Mouse (Mus musculus): ENCODE data around the gene Babam1.

Gene Babam1

DNA sequence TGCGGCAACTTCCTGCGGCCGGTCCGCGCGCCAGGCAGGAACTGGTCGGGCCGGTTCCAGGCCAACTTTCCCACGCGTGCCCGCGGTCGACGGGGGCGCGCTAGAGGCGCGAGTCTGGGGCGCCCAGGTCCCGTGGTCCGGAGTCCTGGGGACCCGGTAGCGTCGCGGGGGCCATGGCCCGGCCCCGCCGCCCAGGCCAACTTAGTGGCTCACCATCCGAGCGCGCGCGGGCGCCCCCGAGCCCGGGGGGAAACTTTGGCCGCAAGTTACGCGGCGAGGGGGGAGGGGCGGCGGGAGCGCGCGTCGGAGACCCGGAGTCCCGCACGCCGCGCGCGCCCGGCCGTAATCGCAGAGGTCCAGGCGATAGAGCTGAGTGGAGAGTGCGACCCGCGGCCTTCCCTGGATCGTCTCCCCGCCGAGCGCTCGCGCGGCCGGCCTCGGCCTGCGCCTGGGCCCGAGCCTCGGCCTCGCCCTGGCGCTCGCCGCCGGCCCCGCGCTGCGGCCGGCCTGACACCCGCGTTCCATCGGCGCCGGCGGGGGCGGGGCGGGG lies 15.2 kb upstream of the Babam1 start, which contains the start of gene Nr2f6:
Gene Nr2f6 (minus strand): TSS at position 540 of the 550 bp plus-strand sequence.
- DNase-seq: peak; percentile 87 to 91

DNA sequence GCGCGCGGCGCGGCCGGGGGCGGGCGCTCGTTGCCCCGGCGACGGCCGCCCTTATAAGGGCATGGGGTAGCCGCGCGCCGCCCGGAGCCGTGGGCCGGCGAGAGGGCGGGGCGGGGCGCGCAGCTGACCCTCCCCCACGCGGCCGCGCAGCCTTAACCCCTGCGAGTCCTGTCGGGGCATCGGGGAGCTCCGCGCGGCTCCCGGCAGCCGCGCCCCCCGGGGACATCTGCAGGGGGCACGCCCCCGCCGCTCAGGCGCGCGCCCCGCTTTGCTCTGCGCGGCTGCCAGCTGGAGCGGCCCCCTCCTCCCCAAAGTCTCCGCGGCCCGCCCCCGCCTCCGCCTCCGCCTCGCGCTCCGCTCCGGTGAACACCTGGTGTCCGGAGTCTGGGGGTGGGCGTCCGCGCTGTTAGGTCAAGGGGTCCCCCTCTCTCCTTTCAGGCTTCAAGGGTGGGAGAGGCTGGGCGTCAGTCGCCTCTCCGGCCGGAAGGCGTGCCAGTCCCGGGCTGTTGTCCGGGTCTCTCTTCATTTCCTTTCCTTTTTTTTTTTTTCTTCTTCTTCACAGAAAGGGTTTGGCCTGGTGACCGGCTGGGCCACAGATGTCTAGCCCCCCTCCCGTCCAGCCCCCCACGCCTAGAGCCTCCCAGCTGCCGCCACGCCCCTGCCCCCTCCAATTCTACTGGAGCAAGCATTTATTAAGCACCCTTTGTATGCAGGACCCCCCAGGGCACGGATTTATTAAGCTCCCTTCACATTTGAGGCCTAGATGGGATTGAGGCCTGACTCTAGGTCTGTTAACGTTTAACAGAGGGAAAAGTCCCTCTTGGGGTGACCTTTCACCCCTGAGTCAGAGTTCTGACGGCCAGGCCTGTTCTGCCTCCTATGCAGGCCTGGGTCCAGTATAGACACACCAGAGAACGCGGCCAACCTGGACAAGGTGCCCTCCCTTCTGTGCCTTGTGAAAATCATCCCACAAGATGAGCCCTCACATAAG lies 14.4 kb upstream of the Babam1 start:
- DNase-seq: peak; percentile 93 to 97

DNA sequence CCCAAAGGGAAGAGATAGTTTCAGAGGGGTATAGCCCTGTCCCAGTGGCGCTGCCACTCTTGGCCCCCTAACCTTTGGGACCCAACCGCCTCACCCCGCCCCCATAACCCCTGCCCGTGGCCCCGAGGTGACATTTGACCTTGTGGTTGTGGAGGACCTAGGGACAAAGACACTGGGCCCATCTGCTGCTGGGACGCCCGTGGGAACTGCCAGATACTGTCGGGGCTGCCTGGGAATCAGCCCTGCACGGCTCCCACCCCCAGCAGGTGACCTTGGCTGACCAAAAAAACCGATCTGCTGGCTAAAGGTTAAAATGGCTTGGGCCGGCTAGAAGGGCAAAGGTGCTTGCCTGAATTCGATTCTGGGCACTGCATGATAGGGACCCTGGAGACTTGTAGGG lies 13.3 kb upstream of the Babam1 start:
- no peak for DNase-seq

DNA sequence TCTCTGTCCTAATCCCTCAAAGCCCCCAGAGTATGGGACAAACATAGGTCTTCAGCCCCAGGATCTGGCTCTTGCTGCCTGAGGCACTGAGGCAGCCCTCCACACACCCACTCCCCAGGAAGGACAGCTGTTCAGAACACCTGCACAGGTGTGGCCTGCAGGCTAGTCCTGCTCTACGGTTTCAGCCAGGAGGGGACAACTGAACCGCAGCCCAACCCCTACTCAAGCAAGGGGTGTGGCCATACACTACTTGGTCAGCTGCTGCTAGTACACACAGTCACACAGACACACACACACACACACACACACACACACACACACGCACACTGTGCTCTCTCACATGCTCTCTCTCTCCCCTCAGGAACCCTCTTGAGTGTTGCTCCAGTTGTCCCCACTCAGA lies 12.8 kb upstream of the Babam1 start:
- peak in 1 of 2 experiments; percentile 67 for DNase-seq

DNA sequence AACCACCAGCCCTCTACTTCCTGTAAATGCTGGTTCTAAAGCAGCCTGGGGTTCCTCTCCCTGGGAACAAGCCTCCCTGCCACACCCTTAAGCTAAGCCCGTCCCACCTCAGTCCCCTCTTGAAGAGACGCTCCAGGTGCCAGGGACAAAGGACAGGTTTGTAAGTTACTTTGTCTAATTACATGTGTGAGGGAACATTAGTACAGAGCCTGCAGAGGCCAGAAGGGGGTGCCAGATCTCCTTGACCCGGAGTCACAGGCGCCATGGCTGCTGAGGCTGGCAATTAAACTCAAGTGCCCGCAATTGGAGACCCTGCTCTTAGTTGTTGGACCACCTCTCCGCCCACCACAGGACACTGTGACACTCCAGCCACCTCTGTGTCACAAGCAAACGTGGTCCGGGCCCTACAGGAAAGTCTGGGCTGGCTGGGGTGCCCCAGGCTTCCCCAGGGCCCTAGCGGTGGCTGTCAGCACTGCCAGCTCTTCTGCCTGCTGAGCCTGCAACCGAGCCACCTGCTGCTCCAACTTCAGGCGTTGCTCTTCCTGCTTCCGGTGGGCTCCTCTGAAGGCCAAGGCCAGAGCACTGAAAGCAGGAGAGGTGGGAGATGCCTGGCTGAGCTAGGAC lies 11.3 kb upstream of the Babam1 start:
- DNase-seq: no peak

DNA sequence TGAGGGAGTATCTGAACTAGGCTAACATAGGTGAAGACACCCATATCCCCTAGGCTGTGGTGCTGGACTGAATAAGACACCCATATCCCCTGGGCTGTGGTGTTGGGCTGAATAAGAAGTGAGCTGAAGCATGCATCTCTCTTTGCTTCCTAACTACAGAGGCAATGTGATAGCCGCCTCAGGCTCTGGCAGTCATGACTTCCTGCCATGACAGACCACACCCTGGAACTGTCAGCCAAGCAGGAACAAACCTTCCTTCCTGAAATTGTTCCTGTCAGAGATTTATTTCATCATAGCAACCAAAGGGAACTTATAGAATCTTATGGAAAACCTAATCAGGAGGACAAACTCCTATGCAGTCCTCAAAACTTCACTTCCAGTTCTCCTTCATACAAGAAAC lies 8.4 kb upstream of the Babam1 start:
- DNase-seq: peak in 1 of 2 experiments; percentile 42

DNA sequence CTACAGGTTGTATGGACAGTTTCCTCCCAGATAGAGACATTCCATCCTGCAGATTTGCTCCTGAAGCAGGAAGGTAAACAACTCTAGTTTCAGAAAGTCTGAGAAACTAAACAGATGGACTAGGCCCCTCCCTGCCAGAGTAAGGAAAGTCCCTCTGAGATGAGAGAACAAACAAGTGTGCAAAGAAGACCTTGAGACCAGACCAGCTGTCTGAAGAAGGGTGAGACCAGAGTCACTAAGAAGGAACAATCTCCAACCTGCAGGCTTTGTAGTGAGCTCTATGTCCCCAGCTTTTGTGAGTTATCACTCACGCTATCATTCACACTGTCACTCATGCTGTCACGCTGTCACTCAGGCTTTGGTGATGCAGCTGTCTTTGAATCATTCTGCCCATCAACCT lies 5.0 kb upstream of the Babam1 start:
- peak in 1 of 2 experiments; percentile 2 for DNase-seq

DNA sequence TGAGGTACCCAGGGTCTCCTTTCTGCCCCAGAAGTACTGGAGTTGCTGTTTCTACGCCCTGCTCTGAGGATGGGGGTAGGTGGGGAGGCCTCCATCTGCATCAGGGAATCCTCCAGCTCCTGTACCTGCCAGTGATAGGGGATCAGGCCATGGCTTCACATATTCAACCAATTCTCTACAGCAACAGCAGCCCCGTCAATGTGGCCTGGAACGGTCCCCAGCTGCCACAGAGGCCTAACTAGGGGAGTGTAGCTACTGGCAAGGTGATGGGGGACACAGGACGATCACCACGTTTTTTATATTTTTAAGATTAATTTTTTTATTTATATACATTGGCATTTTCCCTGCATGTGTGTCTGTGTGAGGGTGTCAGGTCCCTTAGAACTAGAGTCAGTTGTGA lies 4.3 kb upstream of the Babam1 start:
- DNase-seq: peak in 1 of 2 experiments; percentile 18

DNA sequence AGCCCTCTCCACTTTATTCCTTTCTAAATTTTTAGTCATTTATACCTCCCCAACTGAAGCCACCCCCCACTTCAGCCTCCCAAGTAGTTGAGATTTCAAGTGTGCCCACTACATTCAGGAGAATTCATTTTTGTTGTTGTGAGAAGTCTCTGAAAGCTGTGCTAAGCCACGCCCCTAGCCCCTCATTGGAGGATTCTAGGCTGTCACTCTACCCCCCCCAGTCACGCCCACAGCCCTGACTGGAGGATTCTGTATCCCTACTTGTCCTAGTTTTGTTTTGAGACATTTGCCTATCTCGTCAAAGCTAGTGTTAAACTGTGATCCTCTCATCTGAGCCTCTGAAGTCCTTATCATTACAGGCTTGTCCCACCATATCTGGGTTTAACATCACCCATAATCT lies 3.8 kb upstream of the Babam1 start:
- DNase-seq: peak; percentile 66 to 68

DNA sequence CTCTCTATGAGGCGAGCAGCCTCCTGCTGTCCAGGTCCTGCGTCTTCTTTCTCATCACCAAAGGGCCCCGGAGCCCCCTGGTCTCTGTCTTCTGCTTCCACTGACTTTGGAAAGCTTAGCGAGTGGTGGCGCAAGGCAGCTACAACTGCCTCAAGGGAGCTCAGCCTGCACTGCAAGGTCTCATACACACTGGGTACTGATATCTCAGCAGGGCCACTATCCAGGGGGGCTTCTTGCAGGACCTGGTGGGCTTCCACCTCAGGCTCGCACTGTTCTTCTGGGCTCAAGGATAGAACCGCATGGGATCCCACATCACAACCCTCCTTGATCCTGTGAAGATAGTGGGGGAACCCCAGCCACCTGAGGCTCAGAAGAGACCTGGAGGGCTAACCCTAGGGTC lies 2.2 kb upstream of the Babam1 start:
- peak in 1 of 2 experiments; percentile 21 for DNase-seq

DNA sequence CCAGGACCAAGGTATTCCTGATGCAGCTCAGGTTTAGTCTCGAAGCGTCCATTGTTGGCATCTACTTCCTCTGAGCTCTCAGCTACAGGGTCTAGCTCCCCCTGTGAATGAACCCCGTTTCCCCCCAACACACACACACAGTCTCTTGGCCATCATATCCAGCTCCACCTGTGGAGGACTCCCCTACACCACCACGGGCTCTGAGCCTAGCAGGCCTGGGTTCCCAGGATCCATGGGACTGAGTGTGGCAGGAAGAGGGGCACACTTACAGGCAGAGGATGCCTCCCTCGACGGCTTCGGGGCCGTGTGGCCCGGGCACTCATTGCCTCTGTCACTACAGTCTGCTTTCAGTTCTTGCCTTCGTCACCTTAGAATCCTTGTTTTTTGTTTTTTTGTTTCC lies 1.6 kb upstream of the Babam1 start:
- DNase-seq: peak in 1 of 2 experiments; percentile 31

DNA sequence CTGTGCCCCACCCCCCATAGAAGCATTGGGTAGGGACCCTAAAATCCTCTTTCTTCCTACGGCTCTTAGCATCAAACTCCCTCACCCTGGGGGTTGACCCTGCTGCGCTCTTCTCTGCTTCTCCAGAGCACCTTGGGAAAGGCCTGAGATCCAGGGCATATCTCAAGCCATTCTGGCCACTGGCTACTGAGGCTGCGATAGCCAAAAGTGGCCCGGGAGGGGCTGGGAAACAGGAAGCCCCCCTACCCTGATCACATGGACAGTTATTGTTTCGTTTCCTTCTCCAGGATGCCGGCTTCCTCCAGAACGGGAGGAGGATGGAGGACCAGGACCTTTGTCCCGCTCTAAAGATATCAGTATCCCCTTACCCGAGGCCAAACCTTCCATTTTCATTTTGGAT lies 1.0 kb upstream of the Babam1 start, which contains the start of gene Ushbp1:
Gene Ushbp1 (minus strand): TSS at position 174 of the 400 bp plus-strand sequence.
- peak; percentile 51 to 70 for DNase-seq

DNA sequence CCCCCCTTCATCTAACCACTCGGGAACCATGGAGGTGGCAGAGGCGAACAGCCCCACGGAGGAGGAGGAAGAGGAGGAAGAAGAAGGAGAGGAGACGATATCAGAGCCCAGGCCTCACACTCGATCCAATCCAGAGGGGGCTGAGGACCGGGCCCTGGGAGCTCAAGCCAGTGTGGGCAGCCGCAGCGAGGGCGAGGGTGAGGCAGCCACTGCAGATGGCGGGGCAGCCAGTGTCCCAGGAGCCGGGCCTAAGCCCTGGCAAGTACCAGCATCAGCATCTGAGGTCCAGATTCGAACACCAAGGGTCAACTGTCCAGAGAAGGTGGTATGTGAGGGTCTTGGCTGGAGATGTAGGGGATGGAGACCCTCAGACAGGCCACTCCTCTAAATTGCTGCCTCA lies 1.0 kb downstream of the Babam1 start:
- peak in 1 of 2 experiments; percentile 29 for DNase-seq

DNA sequence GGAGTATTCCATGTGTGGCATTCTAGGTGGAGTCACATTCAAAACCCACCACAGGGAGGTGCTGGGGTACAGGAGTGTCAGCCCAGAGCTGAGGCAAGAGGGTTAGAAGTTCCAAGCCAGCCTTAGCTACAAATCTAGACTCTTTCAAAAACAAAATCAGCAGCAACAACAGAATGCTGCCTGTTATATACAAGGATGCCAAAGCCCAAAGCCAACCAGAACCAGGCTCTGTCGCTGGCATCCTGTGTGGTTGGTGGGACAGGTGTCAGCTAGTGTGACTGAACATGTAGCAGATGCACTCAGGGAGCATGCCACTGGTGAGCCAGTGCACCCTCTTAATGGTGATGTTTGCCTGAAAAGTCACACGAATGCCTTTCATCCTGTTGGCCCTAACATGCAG lies 4.2 kb downstream of the Babam1 start:
- no peak for DNase-seq

DNA sequence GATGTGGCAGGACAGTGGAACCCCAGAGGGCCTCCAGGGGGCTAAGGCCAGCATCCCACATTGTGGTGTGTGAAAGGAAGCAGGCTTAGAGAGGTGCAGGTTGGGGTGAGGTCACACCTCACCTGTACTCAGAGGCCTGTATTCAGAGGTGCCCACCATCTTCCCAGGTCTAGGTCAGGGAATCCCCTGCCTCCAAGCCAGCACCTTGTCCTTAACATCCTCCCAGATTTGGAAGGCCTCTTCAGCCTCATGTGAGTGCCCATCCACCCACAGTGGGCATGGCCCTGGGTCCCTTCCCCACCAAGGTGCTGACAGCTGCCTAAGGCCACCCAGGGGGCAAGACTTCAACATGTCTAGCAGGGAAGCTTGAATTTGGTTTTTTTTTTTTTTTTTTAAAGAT lies 4.8 kb downstream of the Babam1 start:
- peak in 1 of 2 experiments; percentile 15 for DNase-seq

DNA sequence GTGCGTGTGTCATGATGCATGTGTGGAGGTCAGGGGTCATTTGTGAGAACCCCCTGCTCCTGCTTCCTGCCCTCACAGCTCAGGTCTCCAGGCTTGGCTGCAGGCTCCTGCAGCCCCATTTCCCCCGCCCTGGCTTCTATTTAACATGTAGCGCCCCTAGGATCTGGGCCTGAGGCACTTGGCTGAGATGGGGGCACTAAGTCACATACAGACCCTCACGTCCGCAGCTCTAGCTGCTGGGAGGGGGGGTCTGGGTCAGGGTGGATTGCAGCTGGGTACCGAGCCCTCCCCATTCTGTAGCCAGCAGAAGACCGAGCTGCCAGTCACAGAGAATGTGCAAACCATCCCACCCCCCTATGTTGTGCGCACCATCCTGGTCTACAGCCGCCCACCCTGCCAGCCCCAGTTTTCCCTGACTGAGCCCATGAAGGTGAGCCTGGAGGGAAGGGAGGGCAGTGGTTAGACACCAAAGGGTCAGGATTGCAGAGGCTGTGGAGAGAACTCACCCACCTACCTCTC lies 5.8 kb downstream of the Babam1 start:
- peak in 1 of 2 experiments; percentile 18 for DNase-seq

DNA sequence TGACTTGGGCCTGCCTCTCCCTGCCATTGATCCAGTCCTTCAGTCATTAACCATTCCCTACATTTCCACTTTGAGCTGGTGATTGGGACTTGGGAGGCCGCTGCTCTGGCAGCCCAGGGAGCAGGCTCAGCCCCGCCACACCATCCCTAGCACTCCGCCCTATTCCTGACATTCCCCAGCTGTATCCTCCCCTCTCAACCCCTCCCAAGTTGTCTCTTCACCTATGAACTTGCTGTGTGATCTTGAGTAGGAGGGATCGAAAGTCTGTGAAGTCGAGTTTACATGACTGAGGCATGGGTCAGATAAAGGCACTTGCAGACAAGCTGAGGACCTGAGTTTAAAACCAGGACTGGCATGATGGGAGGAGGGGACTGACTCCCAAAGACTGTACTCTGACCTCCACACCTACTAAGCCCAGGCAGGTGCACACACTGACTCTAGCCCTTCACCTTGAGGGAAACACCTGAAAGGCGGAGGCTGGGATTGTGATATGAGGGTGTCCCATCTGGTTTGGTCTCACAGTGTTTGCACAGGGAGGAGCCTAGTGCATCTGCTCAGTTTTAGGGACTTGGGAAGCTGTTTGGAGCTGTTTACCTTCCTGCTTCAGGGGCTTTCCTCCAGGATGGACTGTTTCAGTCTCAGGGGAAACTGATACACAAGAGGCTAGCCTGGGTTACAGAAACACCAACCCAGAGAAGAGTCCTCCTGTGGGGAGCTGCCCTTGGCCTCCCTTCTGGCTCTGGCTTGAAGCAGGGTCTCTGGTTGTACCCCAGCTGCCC lies 6.6 kb downstream of the Babam1 start:
- DNase-seq: peak in 1 of 2 experiments; percentile 17

DNA sequence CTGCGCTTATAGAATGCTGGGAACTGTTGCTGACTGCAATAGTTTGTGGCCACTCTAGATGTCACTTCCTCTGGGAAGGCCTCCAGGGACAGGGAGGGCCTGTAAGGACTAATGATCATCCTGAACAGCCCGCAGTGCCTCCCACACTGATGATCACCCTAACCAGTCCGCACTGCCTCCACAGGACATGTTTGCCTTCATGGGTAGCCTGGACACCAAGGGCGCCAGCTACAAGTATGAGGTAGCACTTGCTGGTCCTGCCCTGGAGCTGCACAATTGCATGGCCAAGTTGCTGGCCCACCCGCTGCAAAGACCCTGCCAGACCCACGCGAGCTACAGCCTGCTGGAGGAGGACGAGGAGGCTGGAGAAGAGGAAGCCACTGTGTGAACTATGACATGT lies 7.3 kb downstream of the Babam1 start:
- peak in 1 of 2 experiments; percentile 20 for DNase-seq

DNA sequence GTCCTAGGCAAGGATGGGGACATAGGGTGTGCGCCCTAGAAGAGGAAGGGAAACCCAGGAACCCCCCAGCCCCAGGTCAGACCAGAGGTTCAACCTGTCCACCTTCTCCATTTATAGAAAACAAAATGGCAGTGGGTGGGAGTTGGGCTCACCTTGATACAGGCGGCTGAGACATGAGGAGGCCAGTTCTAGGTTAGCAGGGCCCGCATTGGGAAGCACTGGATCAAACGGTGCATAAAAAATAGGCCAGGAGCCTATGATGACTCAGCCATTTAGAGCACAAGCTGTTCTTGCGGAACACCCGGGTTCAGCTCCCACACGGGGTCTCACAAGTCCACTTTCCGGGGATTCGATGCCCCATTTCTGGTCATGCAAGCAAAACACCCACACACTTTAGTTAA lies 8.3 kb downstream of the Babam1 start:
- DNase-seq: peak; percentile 4 to 18

DNA sequence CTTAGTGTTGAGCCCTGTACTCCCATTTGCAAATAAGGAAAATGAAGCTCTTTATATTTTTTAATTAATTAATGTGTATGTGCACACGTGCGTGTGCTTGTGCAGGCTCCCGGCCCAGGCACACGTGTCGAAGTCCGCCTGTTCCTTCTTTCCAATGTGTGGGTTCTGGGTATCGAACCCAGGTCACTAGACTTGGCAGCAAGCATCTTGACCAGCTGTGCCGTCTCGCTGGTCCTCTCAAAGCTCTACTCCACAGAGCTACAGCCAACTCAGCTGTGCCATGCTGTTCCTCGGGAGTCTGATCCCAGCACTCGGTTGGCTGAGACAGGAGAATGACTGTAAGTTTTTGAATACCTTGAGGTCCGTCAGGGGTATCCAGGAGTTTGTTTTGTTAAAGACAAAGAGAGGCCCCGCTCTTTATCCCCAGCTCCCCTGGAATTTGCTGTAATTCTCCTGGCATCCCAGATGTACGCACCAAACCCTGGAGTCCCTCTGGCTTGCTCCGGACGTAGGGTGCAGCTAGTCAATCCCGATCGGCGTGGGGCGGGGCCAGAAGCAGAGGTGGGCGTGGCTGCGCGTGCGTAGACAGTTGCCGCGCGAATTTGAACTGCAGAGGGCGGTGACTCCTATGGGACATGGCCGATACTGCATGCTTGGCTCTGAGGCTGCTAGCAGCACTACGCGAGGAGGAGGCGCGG lies 8.9 kb downstream of the Babam1 start, which contains the start of gene Ankle1:
Gene Ankle1 (plus strand): TSS at position 610 of the 698 bp plus-strand sequence.
- peak; percentile 96 to 99 for DNase-seq
